Comparison of ENCODE assay signal across 11 mouse cellular contexts in genomic region chr5:25055288-25055687, GRCm38 (mm10). TPM values are rescaled to one million over a fixed set of nuclear protein-coding genes. Genes with fewer than 3 reads are reported as not detected.
DNase-seq lines count a peak whose midpoint lies in the region; ATAC-seq lines count a peak whose summit lies in the region.
"Had no signal": no experiment of that assay in that cellular context is flagged by ENCODE, and none has a peak within 500 bp of the region (broad histone marks: within the 10 kb centered on the region; RNA-seq: fewer than 3 reads in every experiment).

No protein-coding gene starts in this region.

- DNase-seq in cerebellum, postnatal 4 days (ENCODE audit: low spot score in 2 of 2): no peak
- peak; percentile 61 to 77 for DNase-seq in layer of hippocampus, adult 18-20 months (ENCODE audit: low spot score in 2 of 2)
- no peak for DNase-seq in layer of hippocampus, postnatal 36 days
- DNase-seq in brain, adult 2 months (ENCODE audit: low read depth, low spot score): peak; percentile 97
- DNase-seq in cerebellum, postnatal 36 days: peak; percentile 90
- no peak for DNase-seq in lung, postnatal 10 days
- no peak for DNase-seq in thymus, postnatal 14 days
- DNase-seq: kidney, postnatal 25 days; thymus, adult 2 months had no signal

- peak; percentile 81 for ATAC-seq in cerebellum, adult (ENCODE audit: insufficient number of reproducible peaks, low FRiP score, low TSS enrichment)
- ATAC-seq: midbrain, embryonic 13.5 days had no signal

RNA-seq across cellular contexts. Expression of gene Prkag2, which starts 45.2 kb away (rescaled TPM):
- total RNA-seq in layer of hippocampus, adult 18-20 months (2021): 100 to 1,000 TPM; 167 to 174 TPM
- total RNA-seq in layer of hippocampus, postnatal 36 days (2021): 100 to 1,000 TPM; 180 to 182 TPM

Comparison
In these comparisons a context has a peak if more than half of its experiments do, and no peak if none do; other contexts are left out.
1. DNase-seq: peak in layer of hippocampus, adult 18-20 months (2 of 2), brain, adult 2 months (single experiment) and cerebellum, postnatal 36 days (2 of 2); none in cerebellum, postnatal 4 days (0 of 2), layer of hippocampus, postnatal 36 days (0 of 2), lung, postnatal 10 days (single experiment) and thymus, postnatal 14 days (single experiment).